Mouse (Mus musculus): ENCODE results near the gene Unc5b. TPM values are rescaled to one million over a fixed set of nuclear protein-coding genes. Genes with fewer than 3 reads are reported as not detected.
A peak's percentile ranks its signal among the peaks of the same experiment; 100 is the strongest.

Unc5b gene
- polyA plus RNA-seq, 1 experiment from 2014 or later, result 4.0 TPM

- ATAC-seq (ENCODE audit: insufficient read depth, low FRiP score, low read depth), result no peak
- Histone ChIP-seq H3K27me3 (replicated peaks) (no peaks in the 10 kb centered on the region), H3K9ac (no peak overlapping the region), H3K4me3 (replicated peaks) (no peak overlapping the region), H3K9me3 (no peaks in the 10 kb centered on the region), H3K27ac (no peak overlapping the region), H3K4me2 (no peak overlapping the region), H3K4me1 (peaks cover 2% of the 10 kb centered on the region; the same call in 1 of the 2 replicates), H3K36me3 (no peaks in the 10 kb centered on the region)
- WGBS, result 59% methylated on average over 8 of the region's 8 CpGs
Measured at GRCm38 (mm10) chr10:60794792-60795191, 36.6 kb downstream of the Unc5b start.

- H3K4me1 ChIP-seq, result peaks cover 2% of the 10 kb centered on the region; the same call in 1 of the 2 replicates
- no peaks in the 10 kb centered on the region for H3K27me3 ChIP-seq (replicated peaks)
- H3K27ac ChIP-seq, result no peak overlapping the region
- H3K4me2 ChIP-seq, result no peak overlapping the region
- H3K9me3 ChIP-seq, result no peaks in the 10 kb centered on the region
- H3K4me3 ChIP-seq (replicated peaks), result no peak overlapping the region
- WGBS, result 68% methylated on average over 11 of the region's 11 CpGs
- no peak overlapping the region for H3K9ac ChIP-seq
- ATAC-seq (ENCODE audit: insufficient read depth, low FRiP score, low read depth), result no peak
- no peaks in the 10 kb centered on the region for H3K36me3 ChIP-seq
Measured at GRCm38 (mm10) chr10:60794374-60794773, 37.0 kb downstream of the Unc5b start.

GRCm38 (mm10) chr10:60792841-60793240, 38.5 kb downstream of the Unc5b start:
- Histone ChIP-seq H3K36me3 (no peaks in the 10 kb centered on the region), H3K27ac (no peak overlapping the region), H3K9me3 (no peaks in the 10 kb centered on the region), H3K9ac (no peak overlapping the region), H3K4me1 (peaks cover 2% of the 10 kb centered on the region; the same call in 1 of the 2 replicates), H3K4me2 (no peak overlapping the region), H3K27me3 (replicated peaks) (no peaks in the 10 kb centered on the region), H3K4me3 (replicated peaks) (no peak overlapping the region)
- 40% methylated on average over 11 of the region's 11 CpGs for WGBS
- ATAC-seq (ENCODE audit: insufficient read depth, low FRiP score, low read depth), result no peak

- Histone ChIP-seq H3K4me2 (no peak overlapping the region), H3K27ac (no peak overlapping the region), H3K36me3 (no peaks in the 10 kb centered on the region), H3K27me3 (replicated peaks) (no peaks in the 10 kb centered on the region), H3K4me3 (replicated peaks) (no peak overlapping the region), H3K4me1 (peaks cover 2% of the 10 kb centered on the region; the same call in 1 of the 2 replicates), H3K9me3 (no peaks in the 10 kb centered on the region), H3K9ac (no peak overlapping the region)
- no peak for ATAC-seq (ENCODE audit: insufficient read depth, low FRiP score, low read depth)
- WGBS, result 32% methylated on average over 10 of the region's 10 CpGs
Measured at GRCm38 (mm10) chr10:60792365-60792764, 39.0 kb downstream of the Unc5b start.

- no peaks in the 10 kb centered on the region for H3K36me3 ChIP-seq
- H3K27ac ChIP-seq, result no peak overlapping the region
- H3K9ac ChIP-seq, result no peak overlapping the region
- 75% methylated on average over 6 of the region's 6 CpGs for WGBS
- H3K4me1 ChIP-seq, result no peaks in the 10 kb centered on the region; the same call in 1 of the 2 replicates
- H3K9me3 ChIP-seq, result no peaks in the 10 kb centered on the region
- ATAC-seq (ENCODE audit: insufficient read depth, low FRiP score, low read depth), result no peak
- H3K4me3 ChIP-seq (replicated peaks), result no peak overlapping the region
- no peak overlapping the region for H3K4me2 ChIP-seq
- H3K27me3 ChIP-seq (replicated peaks), result no peaks in the 10 kb centered on the region
Measured at GRCm38 (mm10) chr10:60790912-60791311, 40.5 kb downstream of the Unc5b start.

- H3K36me3 ChIP-seq, result no peaks in the 10 kb centered on the region
- no peaks in the 10 kb centered on the region; the same call in 1 of the 2 replicates for H3K4me1 ChIP-seq
- 69% methylated on average over 16 of the region's 16 CpGs for WGBS
- H3K27ac ChIP-seq, result no peak overlapping the region
- H3K4me2 ChIP-seq, result no peak overlapping the region
- H3K9ac ChIP-seq, result no peak overlapping the region
- no peak for ATAC-seq (ENCODE audit: insufficient read depth, low FRiP score, low read depth)
- H3K4me3 ChIP-seq (replicated peaks), result no peak overlapping the region
- no peaks in the 10 kb centered on the region for H3K9me3 ChIP-seq
- no peaks in the 10 kb centered on the region for H3K27me3 ChIP-seq (replicated peaks)
Measured at GRCm38 (mm10) chr10:60787303-60788074, 43.9 kb downstream of the Unc5b start.

GRCm38 (mm10) chr10:60783608-60784007, 47.8 kb downstream of the Unc5b start:
- WGBS, result 37% methylated on average over 2 of the region's 2 CpGs

GRCm38 (mm10) chr10:60779628-60780027, 51.8 kb downstream of the Unc5b start:
- Histone ChIP-seq H3K4me2 (no peak overlapping the region), H3K9me3 (no peaks in the 10 kb centered on the region), H3K4me1 (no peaks in the 10 kb centered on the region), H3K9ac (no peak overlapping the region), H3K36me3 (no peaks in the 10 kb centered on the region), H3K27me3 (replicated peaks) (no peaks in the 10 kb centered on the region), H3K4me3 (replicated peaks) (no peak overlapping the region), H3K27ac (no peak overlapping the region)
- peak; percentile 29; the same call in 1 of the 2 replicates for ATAC-seq (ENCODE audit: insufficient read depth, low FRiP score, low read depth)
- WGBS, result 8% methylated on average over 9 of the region's 9 CpGs

More at GRCm38 (mm10) chr10:60783608-60784007, 47.8 kb downstream of the Unc5b start:
- H3K4me1 ChIP-seq, result no peaks in the 10 kb centered on the region; the same call in 1 of the 2 replicates
- H3K9me3 ChIP-seq, result no peaks in the 10 kb centered on the region
- no peak overlapping the region for H3K9ac ChIP-seq
- H3K4me2 ChIP-seq, result no peak overlapping the region
- H3K36me3 ChIP-seq, result no peaks in the 10 kb centered on the region
- no peaks in the 10 kb centered on the region for H3K27me3 ChIP-seq (replicated peaks)
- no peak overlapping the region for H3K4me3 ChIP-seq (replicated peaks)
- ATAC-seq (ENCODE audit: insufficient read depth, low FRiP score, low read depth), result no peak
- H3K27ac ChIP-seq, result no peak overlapping the region

- Histone ChIP-seq H3K4me2 (no peak overlapping the region), H3K9ac (no peak overlapping the region), H3K4me1 (no peaks in the 10 kb centered on the region), H3K9me3 (no peaks in the 10 kb centered on the region), H3K4me3 (replicated peaks) (no peak overlapping the region), H3K27me3 (replicated peaks) (no peaks in the 10 kb centered on the region), H3K27ac (no peak overlapping the region), H3K36me3 (no peaks in the 10 kb centered on the region)
- 65% methylated on average over 12 of the region's 12 CpGs for WGBS
- ATAC-seq (ENCODE audit: insufficient read depth, low FRiP score, low read depth), result no peak
Measured at GRCm38 (mm10) chr10:60778542-60778941, 52.8 kb downstream of the Unc5b start.

GRCm38 (mm10) chr10:60775473-60775872, 55.9 kb downstream of the Unc5b start:
- no peaks in the 10 kb centered on the region for H3K27me3 ChIP-seq (replicated peaks)
- no peak overlapping the region for H3K4me2 ChIP-seq
- ATAC-seq (ENCODE audit: insufficient read depth, low FRiP score, low read depth), result no peak
- no peaks in the 10 kb centered on the region for H3K4me1 ChIP-seq
- H3K9ac ChIP-seq, result no peak overlapping the region
- no peak overlapping the region for H3K27ac ChIP-seq
- no peak overlapping the region for H3K4me3 ChIP-seq (replicated peaks)
- 75% methylated on average over 6 of the region's 6 CpGs for WGBS
- H3K9me3 ChIP-seq, result no peaks in the 10 kb centered on the region
- no peaks in the 10 kb centered on the region for H3K36me3 ChIP-seq

GRCm38 (mm10) chr10:60774616-60775015, 56.8 kb downstream of the Unc5b start:
- Histone ChIP-seq H3K9ac (no peak overlapping the region), H3K27ac (no peak overlapping the region), H3K9me3 (no peaks in the 10 kb centered on the region), H3K36me3 (no peaks in the 10 kb centered on the region), H3K4me3 (replicated peaks) (no peak overlapping the region), H3K27me3 (replicated peaks) (no peaks in the 10 kb centered on the region), H3K4me1 (no peaks in the 10 kb centered on the region), H3K4me2 (no peak overlapping the region)
- no peak for ATAC-seq (ENCODE audit: insufficient read depth, low FRiP score, low read depth)
- 92% methylated on average over 13 of the region's 13 CpGs for WGBS

GRCm38 (mm10) chr10:60770855-60771254, 60.5 kb downstream of the Unc5b start:
- no peaks in the 10 kb centered on the region for H3K27me3 ChIP-seq (replicated peaks)
- no peak overlapping the region for H3K4me2 ChIP-seq
- no peaks in the 10 kb centered on the region for H3K4me1 ChIP-seq
- no peaks in the 10 kb centered on the region for H3K9me3 ChIP-seq
- no peaks in the 10 kb centered on the region for H3K36me3 ChIP-seq
- H3K9ac ChIP-seq, result no peak overlapping the region
- no peak overlapping the region for H3K27ac ChIP-seq
- WGBS, result 64% methylated on average over 4 of the region's 4 CpGs
- no peak for ATAC-seq (ENCODE audit: insufficient read depth, low FRiP score, low read depth)
- H3K4me3 ChIP-seq (replicated peaks), result no peak overlapping the region

Data from stomach, embryonic 15.5 days (tissue).